Mouse (Mus musculus) myocyte (in vitro differentiated cells): ENCODE data around the gene Gpr141.

Source experiments
- MAX ChIP-seq: IDR thresholded peaks from one replicate; pipeline ENCODE4 v1.6.1; 2011; ENCODE audit warnings: low read depth, mild to moderate bottlenecking, control low read depth
- MYOD1 ChIP-seq, 3 experiments: IDR thresholded peaks; one replicate each; pipeline ENCODE4 v1.6.1; 2011; ENCODE audit warnings: control low read depth in 2 of 3, low read depth in 2 of 3, mild to moderate bottlenecking in 2 of 3, moderate library complexity in 1 of 3; ENCODE audit not compliant: insufficient read length in 2 of 3, control insufficient read depth in 1 of 3
- MYOG ChIP-seq, 3 experiments: IDR thresholded peaks; one replicate each; pipeline ENCODE4 v1.6.1; 2011; ENCODE audit warnings: control low read depth in 2 of 3, low read depth in 2 of 3, mild to moderate bottlenecking in 2 of 3; ENCODE audit not compliant: insufficient read length in 2 of 3, control insufficient read depth in 1 of 3, insufficient read depth in 1 of 3
- POLR2A ChIP-seq: IDR thresholded peaks from one replicate; pipeline ENCODE4 v1.6.1; 2011; ENCODE audit warnings: low read depth, mild to moderate bottlenecking, control low read depth, moderate library complexity; ENCODE audit not compliant: insufficient read length
- POLR2AphosphoS2 ChIP-seq: IDR thresholded peaks from one replicate; pipeline ENCODE4 v1.6.1; 2011; ENCODE audit warnings: low read depth, control low read depth; ENCODE audit not compliant: insufficient read length
- REST ChIP-seq: IDR thresholded peaks from one replicate; pipeline ENCODE4 v1.6.1; 2011; ENCODE audit warnings: mild to moderate bottlenecking, control low read depth, moderate library complexity; ENCODE audit not compliant: insufficient read depth, insufficient read length
- SRF ChIP-seq: IDR thresholded peaks from one replicate; pipeline ENCODE4 v1.6.1; 2011; ENCODE audit warnings: low read depth; ENCODE audit not compliant: control insufficient read depth, insufficient read length
- TCF12 ChIP-seq: IDR thresholded peaks from one replicate; pipeline ENCODE4 v1.6.1; 2011; ENCODE audit warnings: mild to moderate bottlenecking, control low read depth; ENCODE audit not compliant: poor library complexity, insufficient read depth, severe bottlenecking
- USF1 ChIP-seq: IDR thresholded peaks from one replicate; pipeline ENCODE4 v1.6.1; 2011; ENCODE audit warnings: low read depth, mild to moderate bottlenecking, control low read depth, moderate library complexity

DNA sequence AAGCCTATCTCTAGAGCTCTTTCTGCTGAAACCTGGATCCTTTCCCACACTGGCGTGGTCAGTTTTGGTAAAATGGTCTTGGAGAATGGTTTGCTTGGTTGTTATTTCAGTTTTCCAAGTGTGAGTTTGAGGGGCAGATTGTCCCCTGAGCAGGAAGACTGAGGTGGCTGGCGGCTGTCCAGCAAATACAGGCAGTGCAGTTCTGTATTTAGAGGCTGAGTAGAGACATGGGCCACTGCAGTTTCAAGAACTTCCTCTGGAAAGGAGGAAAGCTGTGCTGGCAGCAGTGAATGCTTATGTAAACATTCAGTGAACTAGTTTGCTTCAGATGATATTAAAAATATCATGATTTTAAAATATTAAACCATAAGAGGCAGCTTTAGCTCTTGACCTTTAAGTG lies 93.2 kb downstream of the Gpr141 start:
- TF ChIP-seq SRF = no peak
- TF ChIP-seq USF1 = no peak
- TF ChIP-seq MYOD1 (IDR thresholded peaks at IDR 0.05; ENCODE audit: control insufficient read depth in 1 of 3, insufficient read length in 2 of 3, low read depth in 2 of 3) = no peak
- TF ChIP-seq MAX = no peak
- no peak for TF ChIP-seq POLR2A
- no peak for TF ChIP-seq REST
- TF ChIP-seq MYOG (IDR thresholded peaks at IDR 0.05; ENCODE audit: control insufficient read depth in 1 of 3, insufficient read depth in 1 of 3, insufficient read length in 2 of 3, low read depth in 2 of 3) = no peak
- TF ChIP-seq TCF12 = no peak
- TF ChIP-seq POLR2AphosphoS2 = no peak
